Mouse (Mus musculus) lung, adult 2 months (tissue): Measurements from ENCODE around the gene Taf4.

Experiments
- CTCF ChIP-seq: fragments of 200-500 bp; IDR thresholded peaks from 2 replicates; pipeline ENCODE4 v1.5.1; 2011; ENCODE audit warnings: mild to moderate bottlenecking, low read length, control low read depth; ENCODE audit not compliant: insufficient read depth
- POLR2A ChIP-seq: fragments of 200-500 bp; IDR thresholded peaks from 2 replicates; pipeline ENCODE4 v1.6.1; 2011; ENCODE audit warnings: low read depth, mild to moderate bottlenecking, control low read depth, low read length, borderline replicate concordance; ENCODE audit errors: extremely low read depth

- TF ChIP-seq POLR2A (no peak), CTCF (no peak)
Observed at GRCm38 (mm10) chr2:179884561-179884960, 91.9 kb downstream of the Taf4 start.
